Mouse (Mus musculus) regulatory T cell (primary cell): ENCODE results near the gene Qrich2.
"Not testable (repeated sequence)": the region's sequence is repeated elsewhere in the genome, so short reads cannot be mapped to it uniquely, and the experiment has no call there.

Source experiments
- in situ Hi-C: fragments of 300-600 bp; cut with MboI, MseI; formaldehyde crosslinking; loops from one replicate; pipeline ENCODE4 v1.15.1; 2025; ENCODE audit warnings: high pct_unique_total_duplicates

The Qrich2 gene

GRCm38 (mm10) chr11:116430723-116431427 is 35.2 kb downstream of the Qrich2 start:
- in situ Hi-C loops = no loop called here

- in situ Hi-C loops = no loop called here
Measured at GRCm38 (mm10) chr11:116429862-116430613, 36.0 kb downstream of the Qrich2 start.

DNA sequence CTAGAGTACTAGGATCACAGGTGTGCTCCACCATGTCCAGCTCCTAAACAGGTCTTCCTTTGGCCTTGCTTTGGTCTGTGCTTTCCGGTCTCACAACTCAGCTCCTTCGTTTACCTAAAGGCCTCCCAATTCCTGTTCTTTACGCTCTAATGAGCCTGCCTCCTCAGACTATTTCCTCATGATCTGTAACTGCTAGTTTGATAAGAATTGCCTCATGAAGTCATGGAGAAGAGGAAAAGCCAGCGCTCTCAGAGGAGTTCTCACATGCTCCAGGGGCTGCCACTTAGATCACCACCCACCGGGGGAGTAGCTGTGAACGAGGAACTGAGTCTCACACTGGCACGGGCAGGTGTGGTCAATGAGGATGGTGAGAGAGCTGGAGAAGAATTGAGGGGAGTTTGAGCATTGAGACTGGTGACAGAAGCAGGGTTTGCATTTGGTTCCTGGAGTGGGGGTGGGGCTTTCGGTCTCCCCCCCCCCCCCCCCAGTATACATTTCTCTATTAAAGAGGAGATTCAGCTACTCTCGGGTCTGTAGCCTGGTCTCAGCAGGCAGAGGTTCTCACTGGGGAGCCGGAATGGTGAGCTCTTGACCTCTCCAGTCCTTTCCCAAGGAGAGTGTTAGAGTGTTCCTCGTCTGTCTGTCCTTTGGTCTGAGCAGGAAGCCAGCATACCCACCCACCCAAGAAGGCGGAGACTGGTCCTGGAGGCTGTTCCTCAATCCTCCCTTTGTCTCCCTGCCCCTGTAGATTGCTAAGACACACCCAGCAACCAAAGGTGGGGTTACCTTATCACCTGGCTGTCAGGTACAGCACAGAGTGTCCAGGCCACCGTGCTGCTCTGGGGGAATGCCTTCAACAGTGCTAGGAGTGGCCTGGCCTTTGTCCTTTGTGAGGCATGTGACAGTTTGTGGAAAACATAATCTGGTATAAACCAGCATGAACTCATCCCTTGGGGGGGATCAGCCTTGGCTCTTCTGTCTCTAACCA is 36.9 kb downstream of the Qrich2 start:
- in situ Hi-C loops = no loop called here

- in situ Hi-C loops = no loop called here
Measured at GRCm38 (mm10) chr11:116426852-116427575, 39.0 kb downstream of the Qrich2 start.

DNA sequence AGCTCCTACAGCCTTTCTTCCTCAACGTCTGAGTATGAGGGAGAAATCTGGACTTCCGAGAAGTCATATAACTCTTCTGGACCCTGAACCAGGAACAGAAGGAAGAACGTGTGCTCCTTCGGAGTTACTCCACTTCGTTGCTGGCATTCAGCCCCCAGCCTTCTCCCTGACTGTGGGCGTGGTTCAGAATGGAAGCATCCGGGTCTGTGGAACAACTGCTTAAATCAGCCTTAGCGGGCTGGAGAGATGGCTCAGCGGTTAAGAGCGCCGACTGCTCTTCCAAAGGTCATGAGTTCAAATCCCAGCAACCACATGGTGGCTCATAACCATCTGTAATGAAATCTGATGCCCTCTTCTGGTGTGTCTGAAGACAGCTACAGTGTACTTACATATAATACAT is 39.7 kb downstream of the Qrich2 start:
- in situ Hi-C loops = not testable (repeated sequence)

GRCm38 (mm10) chr11:116424621-116425407 is 41.2 kb downstream of the Qrich2 start:
- in situ Hi-C loops = loop anchor here (25.0 kb wide), 2 partner anchors 912 to 1362 kb away; partner anchors contain the start of genes 6030468B19Rik, Tmc6 and Tmc8

DNA sequence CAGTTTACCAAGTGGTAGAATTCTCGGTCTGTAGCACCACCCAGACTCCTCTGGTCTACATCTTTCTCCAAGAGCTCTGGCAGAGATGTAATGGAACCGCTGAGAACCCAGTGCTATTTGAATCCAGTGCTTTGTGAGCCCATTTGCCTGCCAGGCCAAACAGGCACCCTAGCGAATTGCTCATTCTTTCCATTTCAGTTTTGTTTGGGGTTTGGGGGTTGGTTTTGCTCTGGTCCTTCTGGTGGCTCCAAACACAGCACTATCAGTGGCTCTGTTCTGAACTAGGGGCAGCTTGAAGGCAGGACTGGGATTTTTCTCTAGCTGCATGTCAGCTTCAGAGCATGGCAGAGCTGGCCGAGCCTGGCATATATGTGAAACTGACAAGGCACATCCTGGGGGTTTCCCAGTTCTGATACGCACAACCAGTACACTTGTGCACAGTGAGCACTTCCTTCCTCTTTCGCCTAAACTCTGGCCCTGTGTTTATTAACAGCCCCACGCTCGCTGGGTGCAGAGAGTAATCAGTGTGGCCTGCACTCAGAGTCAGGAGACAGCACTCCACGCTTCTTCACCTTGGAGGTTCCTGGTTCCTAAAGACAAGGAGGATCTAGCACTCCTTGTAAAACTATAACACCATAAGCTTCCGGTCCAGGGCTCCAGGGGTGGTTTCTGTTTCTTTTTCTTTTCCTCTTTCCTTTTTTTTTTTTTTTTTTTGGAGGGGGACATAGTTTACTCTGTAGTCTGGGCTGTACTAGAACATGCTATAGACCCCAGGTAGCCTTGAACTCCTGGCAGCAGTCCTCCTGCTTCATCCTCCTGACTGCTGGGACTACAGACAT is 42.0 kb downstream of the Qrich2 start:
- in situ Hi-C loops = loop anchor here (25.0 kb wide), 2 partner anchors 913 to 1363 kb away; partner anchors contain the start of genes 6030468B19Rik, Tmc6 and Tmc8

GRCm38 (mm10) chr11:116423214-116423613 is 42.8 kb downstream of the Qrich2 start:
- in situ Hi-C loops = loop anchor here (25.0 kb wide), 2 partner anchors 914 to 1364 kb away; partner anchors contain the start of genes 6030468B19Rik, Tmc6 and Tmc8

GRCm38 (mm10) chr11:116422562-116422961 is 43.5 kb downstream of the Qrich2 start:
- in situ Hi-C loops = loop anchor here (25.0 kb wide), 2 partner anchors 915 to 1365 kb away; partner anchors contain the start of genes 6030468B19Rik, Tmc6 and Tmc8

DNA sequence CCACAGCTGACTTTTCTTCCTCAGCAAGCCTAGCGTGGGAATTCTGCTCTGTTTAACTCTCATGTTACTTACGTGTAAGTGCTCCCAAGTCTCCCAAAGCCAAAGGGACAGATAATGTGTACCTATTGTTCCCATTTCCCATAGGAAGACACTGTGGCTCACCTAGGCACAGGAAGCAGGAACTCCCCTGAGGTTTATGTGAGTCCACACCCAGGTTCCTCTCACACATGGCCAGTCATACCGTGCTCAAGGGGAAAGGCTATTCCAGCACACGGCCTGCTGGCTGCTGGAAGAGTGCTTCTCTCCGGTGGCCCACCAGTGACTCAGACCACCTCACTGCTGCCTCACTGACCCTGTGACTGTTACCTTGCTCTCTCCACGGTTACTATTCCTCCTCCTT is 44.9 kb downstream of the Qrich2 start:
- in situ Hi-C loops = loop anchor here (25.0 kb wide), 2 partner anchors 916 to 1366 kb away; partner anchors contain the start of genes 6030468B19Rik, Tmc6 and Tmc8

DNA sequence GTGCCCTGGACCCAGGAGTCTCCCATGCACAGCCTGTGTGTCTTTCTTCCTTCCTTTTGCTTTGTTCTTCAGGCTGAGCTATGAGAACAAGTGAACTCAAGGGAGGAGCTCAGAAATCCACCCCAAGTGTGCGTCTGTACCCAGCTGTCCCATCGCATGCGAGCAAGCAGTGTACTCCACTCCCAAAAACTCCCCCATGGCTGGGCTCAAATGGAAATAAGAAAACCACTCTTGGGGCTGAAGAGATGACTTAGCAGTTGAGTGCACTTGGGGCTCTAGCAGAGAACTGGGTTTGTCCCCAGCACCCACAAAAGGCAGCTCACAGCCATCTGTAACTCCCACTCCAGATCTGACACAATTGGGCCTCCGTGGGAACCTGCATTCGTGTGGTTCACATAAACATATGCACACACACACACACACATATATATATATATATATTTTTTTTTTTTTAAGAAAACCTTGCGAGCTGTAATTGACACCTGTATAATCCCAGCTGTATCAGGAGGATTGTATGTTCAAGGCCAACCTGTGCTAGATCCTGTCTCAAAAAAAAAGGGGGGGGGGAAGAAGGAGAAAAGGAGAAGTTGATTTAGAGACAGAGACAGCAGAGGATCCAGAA is 47.1 kb downstream of the Qrich2 start:
- in situ Hi-C loops = loop anchor here (10.0 to 25.0 kb wide), 3 partner anchors 826 to 1368 kb away; partner anchors contain the start of genes 6030468B19Rik, Tmc6 and Tmc8

DNA sequence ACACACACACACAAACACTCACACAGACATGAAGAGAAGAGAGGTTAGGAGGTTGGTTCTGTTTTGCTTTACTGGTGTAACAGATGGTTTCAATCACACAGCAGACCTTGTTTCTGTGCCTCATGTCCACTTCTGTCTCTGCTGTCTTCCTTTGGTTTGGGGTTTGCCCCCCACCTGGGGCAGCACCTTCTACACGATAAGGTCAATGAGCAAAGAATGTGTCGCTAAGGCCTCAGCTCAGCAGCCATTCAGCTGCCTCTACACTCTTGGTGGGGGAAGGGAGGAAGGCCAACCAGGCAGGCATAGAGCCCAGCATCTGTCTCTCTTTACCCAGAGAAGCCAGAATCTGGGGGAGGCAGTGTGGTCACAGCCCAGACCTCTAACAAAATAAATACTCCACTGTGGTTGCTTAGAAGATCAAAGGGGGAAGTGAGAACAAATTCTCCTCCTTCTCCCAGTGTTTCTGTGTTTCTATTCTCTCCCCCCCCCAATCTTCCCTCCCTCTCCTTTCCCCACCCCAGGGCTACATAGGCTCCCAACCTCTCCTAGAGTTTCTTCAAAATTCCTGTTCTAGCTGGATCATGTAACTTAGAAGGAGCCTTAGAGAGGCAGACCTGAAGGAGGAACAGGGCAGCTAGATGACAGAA is 47.7 kb downstream of the Qrich2 start:
- in situ Hi-C loops = loop anchor here (10.0 to 25.0 kb wide), 3 partner anchors 826 to 1369 kb away; partner anchors contain the start of genes 6030468B19Rik, Tmc6 and Tmc8

GRCm38 (mm10) chr11:116417054-116417453 is 49.0 kb downstream of the Qrich2 start:
- in situ Hi-C loops = loop anchor here (10.0 to 25.0 kb wide), 3 partner anchors 828 to 1370 kb away; partner anchors contain the start of genes 6030468B19Rik, Tmc6 and Tmc8

GRCm38 (mm10) chr11:116416196-116416943 is 49.7 kb downstream of the Qrich2 start:
- in situ Hi-C loops = loop anchor here (10.0 to 25.0 kb wide), 3 partner anchors 828 to 1371 kb away; partner anchors contain the start of genes 6030468B19Rik, Tmc6 and Tmc8

- in situ Hi-C loops = loop anchor here (10.0 to 25.0 kb wide), 3 partner anchors 831 to 1374 kb away; partner anchors contain the start of genes 6030468B19Rik, Tmc6 and Tmc8
Measured at GRCm38 (mm10) chr11:116413631-116414022, 52.4 kb downstream of the Qrich2 start.

GRCm38 (mm10) chr11:116412904-116413630 is 53.0 kb downstream of the Qrich2 start, which contains the start of gene Rnf157:
Gene Rnf157, minus strand, starts transcription at chr11:116413032.
- in situ Hi-C loops = loop anchor here (10.0 to 25.0 kb wide), 3 partner anchors 832 to 1374 kb away; partner anchors contain the start of genes 6030468B19Rik, Tmc6 and Tmc8
